ENCODE assay signal across 15 mouse cellular contexts in the genomic region with DNA sequence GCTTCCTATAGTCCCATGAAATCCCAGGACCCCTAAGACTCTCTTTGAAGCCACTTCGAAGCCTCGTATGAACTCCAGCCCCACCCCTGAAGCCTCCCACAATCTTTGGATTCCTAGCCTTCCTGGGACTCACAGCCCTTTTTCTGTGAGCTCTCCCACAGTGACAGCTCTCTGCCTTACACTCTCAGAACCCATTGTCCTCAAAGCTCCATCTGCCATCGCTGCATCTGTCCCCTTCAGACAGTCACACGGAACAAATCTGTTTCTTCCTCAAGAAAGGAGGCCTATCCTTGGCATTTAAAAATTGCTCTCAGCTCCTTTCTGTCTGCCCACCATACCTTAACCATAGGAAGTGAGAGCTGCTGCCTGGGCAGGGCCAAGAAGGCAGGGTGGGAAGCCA.
"Had no signal": no experiment of that assay in that cellular context is flagged by ENCODE, and none has a peak within 500 bp of the region (broad histone marks: within the 10 kb centered on the region; RNA-seq: fewer than 3 reads in every experiment).

No protein-coding gene starts in this region.

- ATAC-seq: intestine, embryonic 16.5 days had no signal

- H3K27ac ChIP-seq: kidney, embryonic 15.5 days; left cerebral cortex, adult 2 months; liver, embryonic 13.5 days; stomach, embryonic 15.5 days had no signal

- DNase-seq: kidney, adult 2 months; kidney, postnatal 10 days; kidney, postnatal 36 days; liver, embryonic 13.5 days; lung, adult 2 months; lung, postnatal 14 days; lung, postnatal 4 days; midbrain, embryonic 14.5 days; right cerebral cortex, postnatal 25 days; spleen, adult 18-20 months; thymus, postnatal 25 days had no signal

- H3K4me3 ChIP-seq: kidney, embryonic 15.5 days; left cerebral cortex, adult 2 months; liver, embryonic 13.5 days; stomach, embryonic 15.5 days had no signal
